Mouse (Mus musculus) liver, embryonic 14.5 days (tissue): Measurements from ENCODE around the gene Zfp607b. TPM values are rescaled to one million over a fixed set of nuclear protein-coding genes. Genes with fewer than 3 reads are reported as not detected.

ENCODE experiments used
- ATAC-seq: fragments of 200-750 bp; cut with Nextera tagmentation; 2 replicates; pipeline ENCODE4 v1.8.0; 2017; ENCODE audit warnings: moderate number of reproducible peaks, mild to moderate bottlenecking, moderate library complexity; ENCODE audit not compliant: insufficient read depth
- DNase-seq, 3 experiments: peaks; one replicate each; pipeline ENCODE4 v3.0.0-alpha.2; 2012 to 2013; ENCODE audit warnings: low read depth in 3 of 3, low spot score in 3 of 3
- H3K27ac ChIP-seq: fragments of 300-500 bp; sonication (generic); 2 replicates; pipeline ENCODE4 v1.5.1; 2014; ENCODE audit warnings: moderate library complexity, mild to moderate bottlenecking, control low read depth, inconsistent platforms
- H3K27me3 ChIP-seq: fragments of 300-500 bp; sonication (generic); 2 replicates; pipeline ENCODE4 v1.6.1; 2014; ENCODE audit warnings: mild to moderate bottlenecking, low read length, moderate library complexity; ENCODE audit not compliant: control insufficient read depth, insufficient read depth
- H3K36me3 ChIP-seq: fragments of 300-500 bp; sonication (generic); replicated peaks from 2 replicates; pipeline ENCODE4 v1.6.1; 2014; ENCODE audit warnings: low read depth; ENCODE audit not compliant: control insufficient read depth, insufficient read depth
- H3K4me1 ChIP-seq, 2 experiments: fragments of 200-500 bp in 1 of 2; fragments of 300-500 bp in 1 of 2; sonication (generic) in 1 of 2; replicated peaks; 2 replicates each; pipeline ENCODE4 v1.6.1; 2012 to 2014; ENCODE audit warnings: antibody characterized with exemption in 1 of 2, inconsistent platforms in 1 of 2, low read length in 1 of 2; ENCODE audit not compliant: control insufficient read depth in 2 of 2, insufficient read depth in 2 of 2
- H3K4me2 ChIP-seq: fragments of 300-500 bp; sonication (generic); 2 replicates; pipeline ENCODE4 v1.6.1; 2014; ENCODE audit warnings: low read depth, mild to moderate bottlenecking, control low read depth, moderate library complexity
- H3K4me3 ChIP-seq, 2 experiments: fragments of 200-500 bp in 1 of 2; fragments of 300-500 bp in 1 of 2; sonication (generic) in 1 of 2; 2 replicates each; pipeline ENCODE4 v1.5.1; 2012 to 2014; ENCODE audit warnings: low read depth in 2 of 2, low read length in 2 of 2, mild to moderate bottlenecking in 2 of 2, control low read depth in 1 of 2, inconsistent platforms in 1 of 2, moderate library complexity in 1 of 2; ENCODE audit not compliant: insufficient read depth in 1 of 2
- H3K9ac ChIP-seq: fragments of 300-500 bp; sonication (generic); replicated peaks from 2 replicates; pipeline ENCODE4 v1.6.1; 2014; ENCODE audit warnings: mild to moderate bottlenecking, control low read depth, moderate library complexity
- H3K9me3 ChIP-seq: fragments of 300-500 bp; sonication (generic); 2 replicates; pipeline ENCODE4 v1.6.1; 2016; ENCODE audit warnings: low read length, mixed read lengths; ENCODE audit not compliant: control insufficient read depth
- CTCF ChIP-seq: IDR thresholded peaks from 2 replicates; pipeline ENCODE4 v1.5.1; 2016; ENCODE audit warnings: antibody characterized with exemption, low read depth, control low read depth
- EP300 ChIP-seq: IDR thresholded peaks from 2 replicates; pipeline ENCODE4 v1.6.1; 2016; ENCODE audit warnings: antibody characterized with exemption, low read depth
- WGBS: fragments of 180-500 bp; shearing (Covaris S2); extraction: QIAGEN DNeasy Blood & Tissue Kit; methylation state at CpG from one replicate; pipeline ENCODE4 v1.1.7; 2014; ENCODE audit not compliant: insufficient replicate concordance; 5-methylcytosine and 5-hydroxymethylcytosine counted together
- polyA plus RNA-seq, 2 experiments: library from polyadenylated mRNA; depleted of rRNA in 1 of 2; stranded (reverse) in 1 of 2; unstranded in 1 of 2; fragments of >200 nt; fragmentation: Nextera tagmentation in 1 of 2; extraction: Ambion mirVana in 1 of 2; gene quantifications; 2 replicates each; pipeline versions ENCODE4 v1.2.1 to v1.2.3; 2012 to 2014

Zfp607b gene
- polyA plus RNA-seq, 2 experiments: 0.19 to 0.25 TPM

DNA sequence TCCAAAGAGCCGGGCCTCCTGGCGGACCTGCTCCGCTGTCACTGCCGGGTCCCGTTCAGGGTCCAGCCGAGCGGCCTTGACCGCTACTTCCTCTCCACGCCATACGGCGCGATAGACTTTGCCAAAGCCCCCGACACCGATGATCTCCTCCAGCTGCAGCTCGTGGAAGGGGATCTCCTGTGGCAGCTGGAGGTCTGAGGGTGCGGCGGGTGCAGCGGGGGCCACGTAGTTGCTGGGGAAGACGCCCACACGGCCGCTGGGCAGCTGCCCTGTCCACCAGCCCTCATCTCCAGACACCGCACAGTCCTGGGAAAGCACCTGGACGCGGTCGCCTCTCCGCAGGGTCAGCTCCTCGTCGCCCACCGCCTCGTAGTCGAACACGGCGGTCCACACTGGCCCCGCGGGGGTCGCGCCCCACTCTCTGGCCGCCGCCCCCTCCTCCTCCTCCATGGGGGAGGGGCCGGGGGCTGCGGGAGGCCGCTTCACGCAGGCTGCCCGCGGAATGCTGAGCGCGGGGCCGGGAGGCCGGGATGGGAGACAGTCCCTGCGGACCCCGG lies 15.5 kb upstream of the Zfp607b start:
- DNase-seq (no peak), ATAC-seq (no peak)

DNA sequence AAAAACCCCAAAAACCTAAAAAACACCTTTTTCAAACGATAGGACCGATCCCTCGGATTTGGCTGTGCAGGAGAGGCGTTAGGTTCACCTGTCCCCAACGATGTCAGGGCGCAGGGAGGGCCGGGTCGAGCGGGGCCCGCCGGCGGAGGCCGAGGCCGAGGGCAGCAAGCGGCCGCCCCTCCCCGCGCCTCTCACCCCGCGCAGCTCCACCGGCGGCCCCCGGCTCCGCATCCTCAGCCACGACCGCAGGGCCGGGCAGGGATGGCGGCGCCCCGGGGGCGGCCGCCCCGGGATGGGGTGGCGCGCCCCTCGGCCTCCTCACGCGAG lies 15.0 kb upstream of the Zfp607b start:
- Histone ChIP-seq H3K4me2 (peak overlapping the region; percentile 100), H3K27me3 (peaks cover 10% of the 10 kb centered on the region), H3K4me3 (peak overlapping the region; percentile 67 to 77), H3K27ac (no peak overlapping the region), H3K9ac (peak overlapping the region; percentile 64), H3K36me3 (no peaks in the 10 kb centered on the region), H3K9me3 (no peaks in the 10 kb centered on the region), H3K4me1 (peaks cover 0 to 11% of the 10 kb centered on the region in 2 experiments; a peak in 2 of 4 replicates)
- TF ChIP-seq EP300 (no peak), CTCF (no peak)
- WGBS: under 1% methylated on average over 36 of the region's 38 CpGs
- DNase-seq (no peak), ATAC-seq (peak; percentile 72)

More for the DNA sequence above, 15.5 kb upstream of the Zfp607b start:
- 1% methylated on average over 52 of the region's 52 CpGs for WGBS
- Histone ChIP-seq H3K27me3 (peaks cover 10% of the 10 kb centered on the region), H3K4me3 (peak overlapping the region; percentile 67 to 77), H3K36me3 (no peaks in the 10 kb centered on the region), H3K27ac (no peak overlapping the region), H3K9me3 (no peaks in the 10 kb centered on the region), H3K4me2 (peak overlapping the region; percentile 100), H3K4me1 (peaks cover 0 to 11% of the 10 kb centered on the region in 2 experiments; a peak in 2 of 4 replicates), H3K9ac (peak overlapping the region; percentile 64)
- TF ChIP-seq EP300: no peak

- under 1% methylated on average over 31 of the region's 31 CpGs for WGBS
- no peak for TF ChIP-seq CTCF
- TF ChIP-seq EP300: no peak
- ATAC-seq: peak; percentile 97
- peak; percentile 75 to 80 (median 76) for DNase-seq
- H3K36me3 ChIP-seq: no peaks in the 10 kb centered on the region
- H3K9ac ChIP-seq: peak within 1 kb of the TSS; percentile 64
- no peaks in the 10 kb centered on the region for H3K9me3 ChIP-seq
- peak within 1 kb of the TSS; percentile 100 for H3K4me2 ChIP-seq
- peaks cover 0 to 11% of the 10 kb centered on the region in 2 experiments; a peak in 2 of 4 replicates for H3K4me1 ChIP-seq
- peak within 1 kb of the TSS; percentile 67 to 77 for H3K4me3 ChIP-seq
- H3K27me3 ChIP-seq: peaks cover 10% of the 10 kb centered on the region
- H3K27ac ChIP-seq: no peak within 1 kb of the TSS
These were observed 14.5 kb upstream of the Zfp607b start, which contains the start of gene Map3k10 for GRCm38 (mm10) chr7:27674522-27675221. Gene Map3k10, minus strand, starts transcription at chr7:27674598.

GRCm38 (mm10) chr7:27675222-27675612 lies 13.9 kb upstream of the Zfp607b start:
- Histone ChIP-seq H3K4me1 (peaks cover 0 to 11% of the 10 kb centered on the region in 2 experiments; a peak in 2 of 4 replicates), H3K9ac (no peak overlapping the region; the same call in 1 of the 2 replicates), H3K9me3 (no peaks in the 10 kb centered on the region), H3K36me3 (no peaks in the 10 kb centered on the region), H3K27ac (no peak overlapping the region), H3K4me2 (peak overlapping the region; percentile 100), H3K4me3 (peak overlapping the region in 1 of 2 experiments; percentile 67; a peak in 2 of 4 replicates), H3K27me3 (peaks cover 10% of the 10 kb centered on the region)
- no peak for TF ChIP-seq CTCF
- no peak for TF ChIP-seq EP300
- WGBS: 24% methylated on average over 14 of the region's 14 CpGs
- no peak for ATAC-seq
- no peak for DNase-seq

DNA sequence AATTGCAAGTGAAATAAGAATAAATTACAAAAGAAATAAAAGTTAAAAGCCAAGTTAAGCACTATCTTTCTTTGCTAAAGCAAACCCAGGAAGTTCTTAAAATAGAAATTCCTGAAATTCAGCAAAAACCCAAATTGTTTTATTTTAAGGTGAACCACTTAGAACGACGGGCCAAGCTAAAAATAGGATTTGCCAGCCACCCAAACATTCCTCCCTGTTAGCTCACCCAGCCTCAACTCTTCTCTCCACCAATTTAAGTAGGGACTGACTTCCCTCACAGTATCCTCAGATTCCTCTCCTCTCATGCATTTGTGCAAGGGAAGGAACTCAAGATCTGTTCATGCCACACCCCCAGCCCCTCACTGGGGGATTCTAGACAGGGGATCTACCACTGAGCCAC lies 5.9 kb upstream of the Zfp607b start:
- 25% methylated on average over 2 of the region's 2 CpGs for WGBS
- DNase-seq: no peak
- no peaks in the 10 kb centered on the region for H3K36me3 ChIP-seq
- no peaks in the 10 kb centered on the region for H3K27me3 ChIP-seq
- no peaks in the 10 kb centered on the region; a peak in 1 of 4 replicates for H3K4me1 ChIP-seq
- H3K27ac ChIP-seq: no peak overlapping the region
- H3K4me3 ChIP-seq: no peak overlapping the region
- no peak for TF ChIP-seq EP300
- no peak for TF ChIP-seq CTCF
- H3K9ac ChIP-seq: no peak overlapping the region
- no peaks in the 10 kb centered on the region for H3K9me3 ChIP-seq
- no peak for ATAC-seq
- no peak overlapping the region for H3K4me2 ChIP-seq
